Mouse (Mus musculus) frontal cortex, postnatal 25 days (tissue): Measurements from ENCODE around the gene Ccdc78.
"Not testable (repeated sequence)": the region's sequence is repeated elsewhere in the genome, so short reads cannot be mapped to it uniquely, and the experiment has no call there.

ENCODE experiments used
- DNase-seq, 2 experiments: peaks; one replicate each; pipeline ENCODE4 v3.0.0; 2022; ENCODE audit warnings: low spot score in 2 of 2

Ccdc78 gene

DNA sequence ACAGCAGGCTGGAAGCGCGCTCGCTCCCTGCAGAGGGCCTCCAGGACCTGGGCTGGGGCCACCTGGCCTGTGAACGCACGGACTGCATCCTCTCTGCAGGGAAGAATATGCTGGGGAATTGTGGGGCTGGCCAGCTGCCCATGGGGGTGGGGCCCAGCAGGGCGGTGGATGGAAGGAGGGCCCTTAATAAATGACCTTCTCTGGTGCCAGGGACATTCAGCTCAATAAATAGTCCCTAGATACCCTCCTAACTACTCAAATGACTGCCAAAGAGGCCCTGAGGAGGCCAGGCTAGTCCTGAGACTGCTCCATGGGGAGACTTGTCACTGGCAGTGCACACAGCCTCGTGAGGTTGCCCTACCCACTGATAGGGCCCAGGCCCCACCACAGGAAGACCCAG, 3.3 kb upstream of the Ccdc78 start:
- no peak for DNase-seq

DNA sequence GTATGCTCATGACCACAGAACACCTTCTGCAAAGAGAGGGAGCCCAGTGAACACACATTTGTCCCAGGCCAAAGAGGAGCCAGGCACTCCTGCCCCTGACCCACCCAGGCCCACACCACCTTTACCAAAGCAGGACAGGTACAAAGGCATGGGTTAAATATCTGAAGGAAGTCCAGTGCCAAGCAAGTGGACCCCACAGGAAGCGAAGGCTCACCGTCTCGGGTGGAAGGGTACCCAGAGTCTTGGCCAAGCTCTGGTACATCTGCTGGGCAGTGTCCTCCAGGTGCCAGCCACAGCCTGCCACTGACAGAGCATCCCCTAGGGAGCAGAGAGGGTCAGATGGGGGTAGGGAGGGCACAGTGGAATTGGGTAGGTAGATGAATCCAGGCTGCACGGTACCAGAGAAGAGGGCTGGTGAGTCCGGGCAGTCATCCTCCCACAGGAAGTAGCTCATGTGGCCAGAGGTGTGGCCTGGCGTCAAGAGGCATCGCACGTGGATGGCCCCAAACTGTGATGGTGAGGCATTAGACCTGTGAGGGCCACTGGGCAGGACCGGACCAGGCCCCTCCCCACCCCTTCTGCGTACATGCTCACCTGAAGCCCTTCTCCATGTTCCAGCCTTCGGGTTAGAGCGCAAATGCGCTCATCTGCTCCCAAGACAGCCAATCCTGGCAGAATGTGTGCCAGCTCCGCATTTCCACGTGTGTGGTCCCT, 2.4 kb upstream of the Ccdc78 start:
- DNase-seq: no peak

DNA sequence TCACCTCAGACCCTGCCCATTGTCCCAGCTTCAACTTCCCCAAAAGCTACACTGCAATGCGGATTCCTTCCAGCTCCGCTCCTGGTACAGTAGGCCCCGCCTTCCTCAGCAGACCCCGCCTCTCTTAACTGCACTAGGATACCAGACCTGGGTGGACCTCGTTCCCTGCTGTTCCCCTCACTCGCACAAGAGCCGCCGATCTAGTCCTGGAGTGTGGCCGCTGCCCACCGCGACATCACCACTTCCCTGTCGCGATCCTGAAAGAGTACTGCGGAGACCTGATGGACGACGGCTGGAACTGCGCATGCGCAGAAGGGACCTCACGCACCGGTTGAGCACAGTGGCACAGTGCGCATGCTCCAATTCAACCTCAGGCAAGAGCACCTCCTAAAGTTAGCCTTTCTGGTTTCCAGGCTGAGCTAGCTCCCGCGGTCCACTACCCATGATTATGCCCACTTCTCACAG, 1.1 kb upstream of the Ccdc78 start, which contains the start of gene Haghl:
Haghl (minus strand) TSS at position 393 of the 465 bp plus-strand sequence.
- DNase-seq: peak; percentile 93 to 98

DNA sequence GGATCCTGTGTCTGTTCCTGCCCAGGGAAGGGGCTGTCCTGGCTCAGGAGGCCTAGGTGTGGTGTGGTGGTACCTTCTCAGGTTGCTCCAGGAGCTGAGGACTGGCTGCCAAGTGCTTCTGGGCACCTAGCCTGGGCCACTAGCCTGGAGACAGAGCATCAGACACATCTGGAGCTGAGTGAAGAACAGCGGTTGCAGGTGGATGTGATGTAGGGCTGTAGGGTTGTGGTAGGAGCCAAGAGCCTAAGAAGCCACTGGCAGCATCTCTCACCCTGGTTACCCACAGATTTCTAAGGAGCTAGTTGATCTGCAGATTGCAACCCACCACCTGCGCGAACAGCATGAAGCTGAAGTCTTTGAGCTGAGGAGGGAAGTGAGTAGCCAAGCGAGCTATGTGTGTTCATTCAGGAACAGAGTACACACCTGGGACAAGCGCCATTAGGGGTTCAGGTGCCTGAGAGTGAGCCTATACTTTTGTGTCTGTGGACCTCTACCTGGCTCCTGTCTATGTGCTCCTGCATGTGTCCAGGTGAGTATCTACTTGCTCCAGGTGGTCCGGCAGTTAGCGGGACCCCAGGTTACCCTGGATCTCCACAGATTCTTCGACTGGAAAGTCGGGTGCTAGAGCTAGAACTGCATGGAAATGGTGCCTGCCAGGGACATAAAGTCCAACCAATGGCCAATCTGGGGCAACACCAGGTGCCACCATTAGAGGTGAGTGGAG, 563 bp downstream of the Ccdc78 start:
- no peak for DNase-seq

DNA sequence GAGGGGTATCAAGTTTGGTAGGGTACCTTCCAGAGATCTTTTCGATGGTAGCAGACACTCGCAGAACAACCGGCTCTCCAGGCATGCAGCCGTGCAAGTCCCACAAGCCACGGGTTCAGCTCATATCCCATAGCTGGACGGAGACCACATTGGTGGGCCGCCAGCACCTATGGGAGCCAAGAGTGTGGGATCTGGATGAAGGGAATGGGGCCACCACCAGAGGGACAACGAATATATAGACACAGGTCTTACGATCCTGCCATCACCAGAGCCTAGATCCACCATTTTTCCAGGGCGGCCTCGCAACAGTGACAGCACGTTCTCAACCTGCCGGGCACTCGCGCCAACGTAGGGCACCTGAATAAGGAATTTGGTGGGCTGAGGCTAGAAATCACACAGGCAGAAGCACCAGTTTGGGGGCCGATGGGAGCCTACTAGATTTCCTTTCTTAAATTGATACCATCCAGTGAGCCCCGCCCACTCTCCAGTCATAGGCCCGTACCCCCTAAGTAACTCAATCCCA, 5.0 kb downstream of the Ccdc78 start:
- DNase-seq: no peak

DNA sequence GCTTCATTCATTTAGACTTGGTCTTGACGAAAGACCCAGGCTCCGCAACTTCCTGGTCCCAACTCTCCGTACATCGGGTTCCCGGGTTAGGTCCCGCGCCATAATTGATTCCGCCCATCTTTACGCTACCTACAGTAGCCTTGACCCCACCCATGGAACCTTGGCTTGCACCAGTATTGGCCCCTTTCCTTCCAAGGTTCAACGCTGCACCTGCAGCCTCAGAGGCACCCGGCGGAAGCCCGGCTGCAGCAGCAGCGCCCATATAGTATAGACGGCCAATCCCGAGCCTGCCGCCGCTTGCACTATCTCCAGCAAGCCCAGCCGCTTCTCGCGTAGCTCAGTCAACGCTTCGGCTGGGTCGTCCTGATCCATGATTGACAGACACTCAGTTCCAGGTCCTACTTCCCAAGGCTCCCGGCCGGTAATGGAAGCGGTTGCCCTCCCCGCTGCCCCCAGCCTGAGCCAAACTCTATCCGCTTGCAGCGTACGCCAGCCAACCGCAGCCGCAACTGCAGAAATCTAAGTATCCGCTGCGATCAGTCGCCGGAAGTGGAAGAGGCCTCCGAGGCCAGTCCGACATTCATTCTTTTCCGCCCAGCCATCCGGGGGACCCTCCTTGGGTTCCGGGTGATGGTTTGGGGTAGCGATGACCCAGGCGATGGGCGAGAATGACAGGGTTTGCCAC, 5.6 kb downstream of the Ccdc78 start:
- DNase-seq: peak; percentile 78 to 80

DNA sequence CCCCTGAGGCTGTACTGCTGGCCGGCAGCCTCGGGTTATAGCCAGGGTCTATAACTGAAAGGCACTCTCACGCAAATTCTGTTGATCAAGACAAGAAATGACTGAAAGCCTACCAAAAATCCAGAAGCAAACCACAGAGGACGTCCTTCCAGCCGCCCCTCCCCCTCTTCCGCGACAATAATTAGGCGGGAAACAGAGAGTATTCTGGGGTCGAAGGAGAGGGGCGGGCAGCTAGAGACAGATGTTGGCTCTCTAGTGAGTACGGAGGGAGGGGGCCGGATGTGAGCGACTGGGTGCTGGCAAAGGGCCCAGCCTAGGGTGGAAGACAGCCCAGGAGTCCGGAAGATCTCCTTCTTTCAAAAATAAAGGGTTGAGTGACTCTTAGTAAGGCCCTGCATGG, 6.2 kb downstream of the Ccdc78 start, which contains the start of gene Fam173a:
Fam173a (minus strand) TSS at position 287 of the 400 bp plus-strand sequence.
- peak in 1 of 2 experiments; percentile 63 for DNase-seq

DNA sequence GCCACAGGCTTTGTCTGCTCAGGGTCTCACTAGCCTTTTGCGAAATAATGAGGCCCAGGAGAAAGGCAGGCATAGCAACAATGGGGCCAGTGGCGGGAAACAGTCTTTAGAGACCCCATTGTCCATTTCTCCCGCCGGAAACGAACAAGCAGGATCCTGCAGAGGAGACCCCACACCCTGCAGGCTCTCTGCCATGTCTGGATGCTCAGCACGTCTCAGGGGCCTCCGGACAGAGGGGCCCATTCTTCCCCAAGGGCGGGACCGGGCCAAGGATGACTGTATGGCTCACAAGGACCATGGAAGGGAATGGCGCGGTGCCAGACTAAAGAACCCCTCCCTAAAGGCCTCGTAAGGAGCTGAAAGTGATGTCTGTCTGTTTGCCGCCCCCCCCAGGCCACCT, 7.8 kb downstream of the Ccdc78 start:
- DNase-seq: no peak

DNA sequence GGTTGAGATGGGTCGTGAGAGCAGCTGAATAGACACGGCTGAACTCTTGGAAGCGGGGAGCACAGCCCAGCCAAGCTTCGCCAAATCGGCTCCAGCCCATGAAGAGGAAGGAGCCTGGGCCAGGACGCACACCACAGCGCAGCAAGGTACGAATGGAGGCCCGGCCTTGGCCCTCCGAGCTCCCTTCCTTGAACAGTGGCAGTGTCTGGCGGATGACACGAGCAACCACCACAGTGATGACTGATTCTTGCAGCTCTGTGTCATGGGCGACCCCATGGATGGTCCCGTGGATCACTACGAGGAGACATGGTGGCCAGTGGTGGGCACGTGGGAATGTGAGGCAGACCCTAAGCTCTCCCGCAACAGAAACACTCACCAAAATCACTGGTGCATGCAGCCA, 8.6 kb downstream of the Ccdc78 start:
- no peak for DNase-seq

DNA sequence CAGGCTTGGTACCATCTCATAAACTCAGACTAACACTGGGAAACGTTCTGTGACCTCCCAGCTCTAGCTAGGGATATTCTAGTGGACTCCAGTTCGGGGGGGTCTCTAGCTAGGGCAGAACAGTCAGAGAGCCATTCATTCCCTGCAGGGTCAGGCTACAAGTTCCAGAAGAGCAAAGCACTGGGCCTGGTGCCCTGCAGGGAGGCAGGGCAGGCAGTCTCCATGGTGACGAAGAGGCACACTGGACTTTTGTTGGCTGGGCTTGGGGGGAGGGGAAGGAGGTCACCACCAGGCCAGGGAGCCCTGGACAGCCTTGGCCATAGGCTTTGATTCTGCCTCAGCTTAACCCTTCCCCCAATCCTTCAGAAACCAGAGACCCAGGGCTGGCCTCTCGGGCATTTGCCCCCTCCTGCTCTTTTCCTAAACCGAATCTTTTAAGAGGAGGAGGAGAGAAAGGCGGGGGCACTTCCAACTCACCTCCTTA, 9.3 kb downstream of the Ccdc78 start, which contains the start of gene AC134908.4:
AC134908.4 (minus strand) TSS at position 51 of the 484 bp plus-strand sequence.
- no peak for DNase-seq

DNA sequence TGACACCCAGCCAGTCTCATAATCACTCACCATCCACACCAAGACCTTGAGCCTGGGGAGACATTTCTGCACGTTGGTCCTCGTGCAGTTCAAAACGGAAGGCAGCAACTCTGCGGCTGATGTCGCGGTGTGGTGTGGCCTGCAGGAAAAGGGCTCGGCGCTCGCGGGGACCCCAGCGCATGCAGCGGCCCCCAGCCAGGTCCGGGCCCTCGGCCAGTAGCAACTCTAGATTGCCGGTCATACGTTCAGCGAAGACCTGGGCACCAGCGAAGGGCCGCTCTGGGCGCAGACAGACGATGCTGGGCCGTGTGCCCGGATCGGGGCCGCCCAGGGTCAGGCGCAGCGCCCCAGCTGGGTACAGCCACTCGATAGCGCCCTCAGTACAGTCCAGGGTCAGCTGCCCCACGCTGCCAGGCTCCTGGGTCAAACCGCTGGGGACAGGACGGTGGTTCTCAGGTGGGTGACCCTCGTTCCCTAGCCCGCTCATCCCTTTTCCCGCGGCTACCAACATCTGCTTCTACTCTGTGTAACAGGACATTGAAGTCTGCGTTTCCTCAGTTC, 9.9 kb downstream of the Ccdc78 start:
- DNase-seq: no peak

DNA sequence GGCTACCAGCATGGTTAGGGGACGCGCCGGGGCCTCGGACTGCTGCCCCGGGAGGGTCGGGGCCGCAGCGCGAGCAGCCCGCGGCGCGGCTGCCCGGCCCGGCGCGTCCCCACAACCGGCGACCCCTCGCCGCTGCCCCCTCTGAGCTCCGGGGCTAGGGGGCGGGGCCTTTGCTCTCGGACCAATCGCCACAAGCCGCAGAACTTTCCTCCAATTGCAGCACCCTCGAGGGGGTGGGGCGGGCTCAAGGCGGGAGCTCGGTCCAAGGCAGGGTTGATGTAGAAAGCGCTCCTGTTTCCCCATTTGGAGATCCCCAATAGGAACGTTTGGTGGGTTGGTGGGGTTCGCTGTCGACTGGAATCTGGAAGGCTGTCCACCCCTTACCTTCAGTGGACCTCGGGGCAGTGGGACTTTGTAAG, 10.6 kb downstream of the Ccdc78 start, which contains the start of gene Metrn:
Metrn (minus strand) TSS at position 186 of the 419 bp plus-strand sequence.
- DNase-seq: peak in 1 of 2 experiments; percentile 64

DNA sequence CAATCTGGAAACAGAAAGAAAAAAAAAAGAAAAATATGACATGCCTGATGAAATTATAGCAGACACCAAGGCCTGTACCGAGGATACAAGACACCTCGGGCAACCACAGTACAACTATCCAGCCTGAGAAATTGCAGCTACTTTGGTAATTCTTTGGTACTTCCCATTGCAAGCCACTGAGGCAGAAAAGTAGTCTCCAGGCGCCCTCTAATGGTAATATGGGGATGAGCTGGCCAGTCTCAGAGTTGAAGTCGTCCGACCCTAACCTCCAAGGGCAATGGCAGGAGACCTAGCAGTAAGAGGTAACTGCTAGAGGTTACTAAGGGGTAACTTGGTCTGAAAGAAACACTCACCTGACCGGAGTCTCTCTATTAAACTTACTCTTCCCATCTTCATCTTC, 14.6 kb downstream of the Ccdc78 start:
- peak in 1 of 2 experiments; percentile 62 for DNase-seq

DNA sequence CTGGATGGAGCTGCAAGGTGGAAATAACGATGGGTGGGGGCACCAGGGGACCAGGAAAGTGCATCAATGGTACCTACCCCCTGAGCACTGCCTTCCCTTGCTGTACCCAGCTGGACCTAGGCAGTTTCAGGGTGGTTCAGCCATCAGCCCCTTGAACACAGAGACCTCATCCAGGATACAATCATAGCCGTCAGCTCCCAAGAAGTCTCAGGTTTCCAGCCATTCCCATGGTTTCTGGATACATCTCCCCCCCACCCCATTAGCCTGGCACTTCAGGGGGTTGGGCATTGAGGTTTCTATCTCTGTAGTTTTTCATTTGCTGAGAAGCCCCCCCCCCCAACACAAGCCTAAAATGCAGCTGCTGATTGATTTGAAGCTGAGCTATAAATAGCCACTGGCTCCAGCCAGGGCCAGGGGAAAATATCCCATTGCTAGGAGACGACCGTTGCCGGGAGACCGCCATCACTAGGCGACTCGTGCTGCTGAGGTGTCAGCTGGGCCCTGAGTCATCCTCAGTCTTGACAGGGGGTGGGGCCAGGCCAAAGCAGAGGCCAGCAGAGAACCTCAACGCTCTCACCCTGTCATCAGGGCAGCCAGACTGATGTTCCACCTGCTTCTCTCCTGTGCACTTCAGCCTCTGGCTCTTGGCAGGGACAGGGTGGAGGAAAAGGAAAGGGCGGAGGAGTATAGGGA, 16.6 kb downstream of the Ccdc78 start:
- peak; percentile 62 to 63 for DNase-seq

DNA sequence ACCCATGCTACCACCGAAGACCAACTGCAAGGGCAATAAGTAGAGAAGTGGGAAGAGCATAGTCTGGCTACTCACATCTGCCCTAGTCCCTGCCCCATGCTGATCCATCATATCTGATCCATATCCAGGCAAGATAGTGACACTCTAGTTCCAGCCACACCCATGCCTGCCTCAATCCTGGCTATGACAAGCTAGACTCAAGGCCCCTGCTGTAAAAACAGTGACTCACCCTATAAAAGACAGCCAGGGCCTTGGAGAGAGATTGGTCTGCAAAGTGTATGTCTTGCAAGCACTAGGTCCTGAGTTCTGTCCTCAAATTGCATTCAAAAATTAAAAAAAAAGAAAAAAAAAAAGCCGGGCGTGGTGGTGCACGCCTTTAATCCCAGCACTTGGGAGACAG, 20.1 kb downstream of the Ccdc78 start:
- no peak for DNase-seq

DNA sequence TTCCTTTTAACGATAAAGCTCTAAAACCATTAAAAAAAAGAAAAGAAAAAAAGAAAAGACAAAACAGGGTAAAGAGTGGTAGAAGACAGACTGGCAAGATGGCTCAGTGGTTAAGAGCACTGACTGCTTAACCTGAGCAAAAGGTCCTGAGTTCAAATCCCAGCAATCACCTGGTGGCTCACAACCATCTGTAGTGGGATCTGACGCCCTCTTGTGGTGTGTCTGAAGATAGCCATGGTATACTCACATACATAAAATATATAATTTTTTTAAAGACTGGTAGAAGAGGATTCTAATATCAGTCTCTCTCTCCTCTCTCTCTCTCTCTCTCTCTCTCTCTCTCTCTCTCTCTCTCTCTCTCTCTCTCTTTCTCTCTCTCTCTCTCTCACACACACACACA, 21.1 kb downstream of the Ccdc78 start:
- not testable (repeated sequence) for DNase-seq

DNA sequence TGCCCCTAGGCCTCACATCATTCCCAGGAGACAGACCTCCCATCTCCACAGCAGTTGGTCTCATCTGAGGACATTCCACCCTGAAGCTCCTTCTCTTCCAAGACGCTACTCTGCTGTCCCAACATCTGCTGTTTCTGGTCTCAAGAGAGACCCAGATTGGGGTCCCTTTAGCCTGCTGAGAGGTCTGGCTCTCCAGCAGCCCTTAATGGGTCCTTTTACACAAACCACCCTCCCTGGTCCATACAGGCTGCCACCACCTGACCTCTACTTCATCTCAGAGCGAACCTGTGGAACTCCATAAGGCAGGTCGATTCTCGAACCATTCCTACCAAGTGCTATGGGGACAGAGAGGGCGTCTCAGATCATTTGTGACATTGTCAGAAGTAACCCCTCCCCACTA, 21.6 kb downstream of the Ccdc78 start:
- DNase-seq: no peak

DNA sequence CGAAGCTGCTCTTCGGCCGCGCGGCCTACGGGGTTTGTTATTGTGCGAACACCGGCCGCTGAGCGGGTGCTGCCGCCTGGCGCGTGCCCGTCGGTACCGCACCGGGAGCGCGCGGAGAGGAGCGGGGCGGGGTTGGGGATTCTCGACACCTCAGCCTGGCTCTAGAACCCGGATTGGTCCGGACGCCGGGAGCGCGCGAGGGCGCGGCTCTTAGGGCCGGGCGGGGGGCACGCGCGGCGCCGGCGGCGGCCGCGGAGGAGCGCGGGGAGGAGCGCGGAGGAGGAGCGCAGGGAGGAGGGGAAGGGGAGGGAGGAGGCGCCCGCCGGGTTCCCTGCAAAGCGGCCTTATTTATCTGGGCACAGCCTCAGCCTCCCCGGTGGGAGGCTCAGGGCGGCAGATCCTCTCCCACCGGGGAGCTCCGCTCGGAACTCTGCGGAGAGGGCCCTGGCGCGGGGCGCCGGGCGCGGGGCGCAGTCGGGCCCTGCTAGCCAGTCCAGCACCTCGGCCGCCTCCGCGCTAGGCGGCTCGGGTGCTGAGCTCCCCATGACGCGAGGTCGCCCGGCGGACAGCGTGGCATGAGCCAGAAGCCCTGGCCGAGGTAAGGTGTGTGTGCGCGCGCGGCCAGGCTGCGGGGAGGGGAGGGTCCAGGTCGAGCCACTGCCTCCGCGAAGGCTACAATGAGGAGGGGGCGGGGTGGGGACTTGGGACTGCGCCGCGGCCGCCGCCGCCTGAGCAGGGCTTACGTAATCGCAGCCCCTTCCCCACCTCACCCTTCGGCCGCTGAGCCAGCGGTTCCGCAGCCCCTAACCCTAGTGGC, 22.6 kb downstream of the Ccdc78 start, which contains the start of gene Fbxl16:
Fbxl16 (plus strand) TSS at position 297 of the 817 bp plus-strand sequence.
- DNase-seq: peak; percentile 77 to 82

DNA sequence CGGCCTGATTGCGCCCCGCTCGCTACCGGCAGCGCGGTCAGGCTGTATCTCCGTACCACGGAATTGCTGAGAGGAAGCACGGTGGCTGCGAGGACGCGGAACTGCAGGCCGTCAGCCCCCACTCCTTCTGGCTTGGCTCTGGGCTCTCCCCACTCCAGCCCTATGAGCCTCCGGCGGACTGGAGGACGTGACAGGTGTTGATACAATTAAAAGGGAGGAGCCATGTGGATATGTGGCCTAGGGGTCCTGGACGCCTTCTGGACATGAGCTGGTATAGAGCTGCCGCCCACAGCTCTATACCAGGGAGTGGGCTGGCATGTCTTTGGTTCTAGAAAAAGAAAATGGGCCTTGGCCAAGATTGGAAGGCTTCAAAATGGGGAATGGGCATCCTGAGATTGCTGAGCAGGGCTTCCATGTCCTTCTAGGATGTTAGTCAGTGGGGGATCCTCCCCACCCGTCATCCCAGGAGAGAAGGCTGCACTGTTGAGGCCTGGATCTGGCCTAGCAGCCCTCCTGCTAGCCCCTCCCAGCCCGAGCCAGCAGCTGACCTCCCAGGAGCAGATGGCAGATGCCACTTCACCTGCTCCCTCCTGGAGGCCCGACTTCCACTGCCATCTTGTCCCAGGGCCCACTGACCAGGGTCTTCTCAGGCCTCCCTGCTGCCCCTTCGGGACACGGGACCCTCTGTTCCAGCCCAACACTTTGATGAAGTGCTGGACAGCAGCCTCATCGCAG, 23.4 kb downstream of the Ccdc78 start:
- no peak for DNase-seq
